Mouse (Mus musculus): ENCODE results near the gene Ddah2. TPM values are rescaled to one million over a fixed set of nuclear protein-coding genes. Genes with fewer than 3 reads are reported as not detected.
"Not testable (repeated sequence)": the region's sequence is repeated elsewhere in the genome, so short reads cannot be mapped to it uniquely, and the experiment has no call there.

The Ddah2 gene
- total RNA-seq, 2 experiments from 2014 or later: 2.1 to 5.6 TPM

- ATAC-seq (replicated peaks; ENCODE audit: low FRiP score, poor library complexity, severe bottlenecking): no peak
Measured at GRCm38 (mm10) chr17:35026206-35026605, 32.6 kb upstream of the Ddah2 start.

DNA sequence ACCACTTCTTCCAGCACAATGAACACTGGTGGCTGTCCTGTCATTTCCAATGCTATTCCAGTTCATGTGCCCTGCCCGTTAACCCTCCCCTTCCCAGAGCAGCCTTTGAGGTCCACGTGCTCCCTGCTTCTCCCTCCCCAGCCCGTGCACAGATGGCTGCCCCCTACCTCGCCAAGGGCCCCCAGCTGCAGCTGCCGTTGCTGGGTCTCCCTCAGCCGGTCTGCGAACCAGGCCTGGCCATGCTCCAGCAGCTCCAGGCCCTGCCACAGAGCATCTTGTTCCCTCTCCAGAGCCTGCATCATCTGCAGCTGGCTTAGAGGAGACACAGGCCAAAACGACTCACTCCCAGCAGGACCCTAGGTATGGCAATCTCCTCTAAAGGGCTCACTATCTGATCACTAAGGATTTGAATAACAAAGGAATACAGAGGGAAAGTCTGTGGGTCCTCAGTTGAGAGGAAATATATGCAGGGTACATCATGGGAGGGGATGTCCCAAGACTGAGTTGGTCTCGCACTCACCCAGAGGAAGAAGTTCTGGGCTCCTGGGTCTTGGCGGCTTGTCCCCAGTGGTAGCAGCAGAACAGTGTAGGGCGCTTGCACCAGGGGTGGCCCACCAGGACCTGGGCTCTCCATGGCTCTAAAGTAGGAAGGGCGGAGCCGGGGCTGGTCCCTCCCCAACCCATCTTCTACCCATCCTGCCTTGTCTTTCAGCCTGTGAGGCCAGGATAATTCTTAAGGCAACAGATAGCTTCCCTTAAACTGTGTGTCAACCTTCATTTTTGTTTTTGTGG lies 31.4 kb upstream of the Ddah2 start, which contains the start of gene Sapcd1:
Gene Sapcd1, minus strand, starts transcription at position 740 of the 792 bp plus-strand sequence.
- no peak for ATAC-seq (replicated peaks; ENCODE audit: low FRiP score, poor library complexity, severe bottlenecking)

GRCm38 (mm10) chr17:35028315-35028714 lies 30.5 kb upstream of the Ddah2 start:
- no peak for ATAC-seq (replicated peaks; ENCODE audit: low FRiP score, poor library complexity, severe bottlenecking)

DNA sequence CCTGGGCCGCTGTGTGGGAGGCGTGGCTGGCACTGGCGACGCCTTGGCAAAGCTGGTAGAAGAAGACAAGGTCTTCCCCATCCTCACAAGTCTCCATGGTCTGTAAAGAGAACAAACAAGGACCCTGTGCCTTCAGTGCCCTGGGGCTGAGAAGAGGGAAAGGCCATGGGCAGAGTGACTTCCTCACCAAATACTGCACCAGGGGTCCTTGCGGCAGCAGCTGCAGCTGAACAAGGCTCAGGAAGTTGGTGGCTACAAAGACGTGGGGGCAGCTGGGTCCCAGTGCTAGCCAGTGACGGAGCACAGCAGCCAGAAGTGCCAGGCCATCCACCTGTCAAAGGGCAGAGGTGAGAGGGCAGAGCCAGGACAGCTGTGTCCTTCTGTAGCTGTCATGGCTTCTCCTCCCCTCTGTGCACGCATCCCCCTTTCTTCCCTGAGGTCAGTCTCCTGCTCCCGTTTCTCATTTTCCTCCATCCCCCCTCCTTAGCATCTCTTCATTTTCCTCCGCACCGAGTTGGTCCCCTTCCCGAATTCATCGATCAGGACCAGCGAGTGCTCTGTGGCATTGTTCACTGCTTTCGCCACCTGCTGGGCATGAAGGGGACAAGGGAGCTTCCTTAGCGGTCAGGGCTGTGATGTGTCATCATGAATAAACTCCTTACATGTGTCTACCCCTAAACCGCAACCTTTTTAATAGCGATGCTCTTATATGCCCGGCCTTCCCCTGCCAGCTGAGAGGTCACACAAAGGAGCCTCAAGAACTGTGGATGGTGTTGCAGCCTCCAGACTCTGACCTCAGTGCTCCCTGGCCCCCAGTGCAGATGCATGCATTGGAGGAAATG lies 28.9 kb upstream of the Ddah2 start:
- peak; percentile 40; the same call in 1 of the 2 replicates for ATAC-seq (replicated peaks; ENCODE audit: low FRiP score, poor library complexity, severe bottlenecking)

- no peak for ATAC-seq (replicated peaks; ENCODE audit: low FRiP score, poor library complexity, severe bottlenecking)
Measured at GRCm38 (mm10) chr17:35031272-35031671, 27.6 kb upstream of the Ddah2 start.

- ATAC-seq (replicated peaks; ENCODE audit: low FRiP score, poor library complexity, severe bottlenecking): peak; percentile 76
Measured at GRCm38 (mm10) chr17:35031880-35032279, 27.0 kb upstream of the Ddah2 start.

GRCm38 (mm10) chr17:35032323-35032870 lies 26.4 kb upstream of the Ddah2 start:
- no peak for ATAC-seq (replicated peaks; ENCODE audit: low FRiP score, poor library complexity, severe bottlenecking)

DNA sequence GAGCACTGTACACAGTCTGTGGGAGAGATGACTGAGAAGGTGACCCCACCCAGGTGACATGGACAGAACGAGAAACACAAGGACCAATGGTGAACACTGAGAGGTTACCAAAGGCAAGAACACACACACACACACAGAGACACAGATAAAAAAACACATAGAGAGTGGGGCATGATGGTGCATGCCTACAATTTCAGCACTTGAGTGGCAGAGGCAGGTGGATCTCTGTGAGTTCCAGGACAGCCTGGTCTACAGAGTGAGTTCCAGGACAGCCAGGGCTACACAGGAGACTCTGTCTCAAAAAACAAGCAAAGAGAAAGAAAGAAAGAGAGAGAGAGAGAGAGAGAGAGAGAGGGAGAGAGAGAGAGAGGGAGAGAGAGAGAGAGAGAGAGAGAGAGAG lies 25.1 kb upstream of the Ddah2 start:
- ATAC-seq (replicated peaks; ENCODE audit: low FRiP score, poor library complexity, severe bottlenecking): not testable (repeated sequence)

- ATAC-seq (replicated peaks; ENCODE audit: low FRiP score, poor library complexity, severe bottlenecking): no peak
Measured at GRCm38 (mm10) chr17:35034896-35035295, 23.9 kb upstream of the Ddah2 start.

DNA sequence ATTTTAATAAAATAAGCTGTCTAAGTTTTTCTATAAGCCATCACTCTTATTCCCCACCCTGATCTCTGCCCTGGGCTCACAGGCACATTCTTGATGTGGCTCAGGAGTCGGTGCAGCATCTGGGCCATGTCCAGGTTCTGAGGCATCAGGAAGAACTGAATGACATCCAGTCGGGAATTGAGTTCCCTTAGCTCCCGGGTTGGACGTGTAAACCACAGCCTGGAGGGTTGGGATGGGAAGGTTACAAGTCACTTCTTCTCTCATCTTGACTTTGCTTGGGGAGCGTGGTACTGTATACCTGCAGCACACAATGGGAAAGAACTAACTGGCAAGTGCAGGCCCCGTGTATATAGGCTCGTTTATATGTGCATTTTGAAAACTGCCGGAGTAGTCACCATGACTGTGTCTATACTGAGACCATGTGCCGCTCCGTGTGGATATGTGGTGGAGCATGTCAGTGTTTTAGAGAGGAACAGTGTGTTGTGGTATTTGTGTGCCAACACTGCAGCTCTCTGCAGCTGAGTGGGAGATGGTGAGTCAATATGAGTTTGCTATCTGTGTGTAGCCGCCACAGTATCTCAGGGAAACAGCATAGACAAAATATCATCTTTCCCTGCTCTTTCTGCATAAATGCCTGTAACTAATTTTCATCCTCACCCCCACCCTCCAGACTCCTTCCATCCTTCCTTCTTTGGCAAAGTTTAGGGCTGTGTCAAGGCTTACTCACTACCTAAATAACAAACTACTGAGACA lies 19.5 kb upstream of the Ddah2 start:
- no peak for ATAC-seq (replicated peaks; ENCODE audit: low FRiP score, poor library complexity, severe bottlenecking)

DNA sequence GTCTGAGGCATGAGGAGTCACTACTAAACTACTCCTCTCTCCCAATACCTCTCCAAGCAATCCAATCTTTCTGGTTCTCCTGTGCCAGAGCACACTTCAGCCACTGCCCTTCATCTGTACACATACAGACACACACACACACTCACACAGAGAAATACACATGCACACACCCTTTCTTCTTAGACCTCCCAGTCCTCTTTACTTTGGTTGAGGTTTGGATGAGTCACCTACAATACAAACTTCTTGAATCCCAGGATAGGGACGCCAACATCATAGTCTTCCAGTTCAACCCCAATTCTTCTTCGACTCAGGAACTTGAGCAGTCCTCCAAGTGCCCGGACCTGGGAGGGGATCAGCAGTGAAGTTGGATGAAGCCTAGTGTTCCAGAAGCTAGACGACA lies 15.0 kb upstream of the Ddah2 start:
- ATAC-seq (replicated peaks; ENCODE audit: low FRiP score, poor library complexity, severe bottlenecking): no peak

DNA sequence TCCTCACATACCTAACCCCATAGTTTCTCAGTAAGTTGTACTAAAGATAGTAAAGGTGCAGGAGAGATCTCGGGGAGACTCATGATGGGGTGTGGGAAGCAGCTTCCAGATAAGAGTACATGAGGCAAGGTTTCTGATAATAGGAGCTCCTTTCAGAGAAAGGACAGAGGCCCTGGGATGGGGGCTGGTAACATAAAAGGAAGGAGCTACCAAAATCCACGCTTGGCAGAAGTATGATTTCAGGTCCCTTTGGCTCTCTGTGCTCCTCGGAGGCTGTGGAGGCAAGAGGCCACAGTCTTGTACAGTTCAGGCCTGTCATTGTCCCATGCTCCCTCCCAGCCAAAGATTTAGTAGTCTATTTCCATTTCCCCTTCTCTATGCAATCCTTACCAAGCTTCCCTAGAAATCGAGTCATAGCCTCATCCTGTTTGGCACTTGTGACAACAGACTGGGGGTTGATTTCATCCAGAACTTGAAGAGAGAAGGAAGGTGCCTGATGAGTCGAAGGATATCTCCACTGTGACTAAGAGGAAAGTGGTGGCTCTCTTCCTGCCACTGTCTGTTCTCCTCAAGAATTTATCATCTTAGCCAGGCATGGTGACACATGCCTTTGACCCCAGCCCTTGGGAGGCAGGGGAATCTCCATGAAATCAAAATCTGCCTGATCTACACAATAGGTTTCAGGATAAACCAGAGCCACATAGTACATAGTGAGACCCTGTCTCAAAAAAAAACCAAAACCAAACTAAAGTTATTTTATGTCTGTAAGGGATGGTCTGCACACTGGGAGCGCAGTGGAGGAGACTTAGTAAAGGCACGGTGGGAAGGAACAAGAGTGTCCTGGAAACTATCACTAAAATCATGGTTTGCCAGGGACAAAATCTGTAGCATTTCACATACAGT lies 13.7 kb upstream of the Ddah2 start:
- ATAC-seq (replicated peaks; ENCODE audit: low FRiP score, poor library complexity, severe bottlenecking): no peak

DNA sequence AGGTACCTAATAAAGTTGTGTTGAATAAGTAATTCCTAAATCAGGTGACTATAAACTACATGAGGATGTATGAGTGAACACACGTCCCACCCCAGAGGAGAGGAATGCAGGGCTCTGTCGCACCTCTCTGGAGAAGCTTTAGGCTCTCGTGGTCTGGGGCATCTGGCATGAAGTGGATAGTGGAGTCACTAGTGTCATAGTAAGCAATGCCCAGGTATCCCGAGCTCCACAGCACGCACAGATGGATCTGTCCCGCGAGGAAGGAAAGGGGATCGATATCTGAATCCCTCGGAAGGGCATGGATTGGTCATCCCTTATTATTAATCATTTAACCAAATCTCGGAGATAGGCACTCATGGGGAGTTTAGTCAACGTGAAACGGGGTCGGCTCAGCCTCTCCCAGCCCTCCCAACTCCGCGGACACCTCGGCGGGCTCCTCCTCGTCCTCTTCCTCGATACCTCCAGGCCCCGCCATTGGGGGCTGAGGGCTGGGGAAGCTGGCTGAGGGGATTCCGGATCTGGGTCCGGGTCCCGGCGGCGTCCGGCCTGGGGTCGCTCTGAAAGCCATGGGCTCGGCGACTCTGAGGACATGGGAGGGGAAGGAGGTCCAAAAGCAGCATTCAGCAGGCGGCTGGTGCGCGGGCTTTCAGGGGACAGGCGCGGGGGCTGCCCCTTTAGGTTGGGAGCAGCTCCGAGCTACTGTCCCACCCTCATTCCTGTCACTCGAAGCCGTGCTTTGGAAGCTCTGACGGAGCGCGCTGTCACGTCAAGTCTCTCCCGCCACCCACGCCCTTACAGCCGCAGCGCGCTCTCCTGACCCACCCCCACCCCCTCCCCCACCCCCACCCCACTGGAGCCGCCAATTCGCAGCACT lies 12.8 kb upstream of the Ddah2 start:
- no peak for ATAC-seq (replicated peaks; ENCODE audit: low FRiP score, poor library complexity, severe bottlenecking)

- peak; percentile 82 for ATAC-seq (replicated peaks; ENCODE audit: low FRiP score, poor library complexity, severe bottlenecking)
Measured at GRCm38 (mm10) chr17:35046681-35047455, 12.0 kb upstream of the Ddah2 start, which contains the start of gene Msh5. Gene Msh5, minus strand, starts transcription at chr17:35046745.

GRCm38 (mm10) chr17:35047688-35048087 lies 11.1 kb upstream of the Ddah2 start:
- ATAC-seq (replicated peaks; ENCODE audit: low FRiP score, poor library complexity, severe bottlenecking): no peak

DNA sequence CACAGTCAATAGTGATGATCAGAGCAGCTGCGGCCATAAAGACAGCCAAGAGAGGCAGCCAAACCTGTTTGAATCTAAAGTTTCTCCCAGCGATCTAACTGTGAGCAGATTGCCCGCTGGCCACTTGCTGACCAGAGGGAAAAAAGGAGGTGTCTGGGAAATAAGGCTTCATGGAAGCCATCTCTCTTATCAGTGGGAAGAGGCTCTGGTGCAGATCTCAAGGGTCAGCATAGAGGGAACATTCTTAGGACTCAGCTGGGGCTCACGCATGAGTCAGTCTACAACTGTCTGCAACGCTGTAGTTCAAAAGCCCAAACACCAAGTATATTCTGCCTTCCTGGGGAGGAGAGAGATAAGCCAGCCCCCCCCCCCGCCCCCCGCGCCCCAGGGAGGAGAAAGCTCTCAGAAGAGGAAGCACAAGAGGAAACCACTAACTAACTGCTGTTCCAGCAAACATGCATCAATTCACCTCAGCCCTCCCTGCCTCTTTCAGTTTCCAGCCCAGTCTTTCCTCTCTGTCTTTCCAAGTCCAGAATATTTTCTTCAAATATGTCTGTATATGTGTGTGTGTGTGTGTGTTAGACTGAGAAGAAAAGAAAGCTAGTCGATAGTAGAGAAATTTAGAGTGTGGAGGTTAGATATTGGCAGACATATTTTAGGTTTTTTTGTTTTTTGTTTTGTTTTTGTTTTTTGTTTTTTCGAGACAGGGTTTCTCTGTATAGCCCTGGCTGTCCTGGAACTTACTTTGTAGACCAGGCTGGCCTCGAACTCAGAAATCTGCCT lies 10.5 kb upstream of the Ddah2 start:
- ATAC-seq (replicated peaks; ENCODE audit: low FRiP score, poor library complexity, severe bottlenecking): no peak

Data from erythroid progenitor cell, adult 5-6 weeks (primary cell).